Mouse (Mus musculus): ENCODE results near the gene Adora3. TPM values are rescaled to one million over a fixed set of nuclear protein-coding genes. Genes with fewer than 3 reads are reported as not detected.
A peak's percentile ranks its signal among the peaks of the same experiment; 100 is the strongest.
"Not testable (repeated sequence)": the region's sequence is repeated elsewhere in the genome, so short reads cannot be mapped to it uniquely, and the experiment has no call there.

The Adora3 gene
- polyA plus RNA-seq, 1 experiment from 2014 or later = 0.21 TPM

GRCm38 (mm10) chr3:105908976-105909375 lies 38.3 kb downstream of the Adora3 start:
- Histone ChIP-seq H3K4me1 (peaks cover 8% of the 10 kb centered on the region), H3K4me2 (no peak overlapping the region), H3K9ac (no peak overlapping the region), H3K27me3 (no peaks in the 10 kb centered on the region), H3K4me3 (no peak overlapping the region), H3K27ac (no peak overlapping the region), H3K9me3 (no peaks in the 10 kb centered on the region), H3K36me3 (no peaks in the 10 kb centered on the region)
- ATAC-seq (ENCODE audit: borderline replicate concordance, extremely low read depth, low FRiP score, low TSS enrichment) = no peak
- WGBS = 80% methylated on average over 4 of the region's 4 CpGs

- H3K9me3 ChIP-seq = no peaks in the 10 kb centered on the region
- ATAC-seq (ENCODE audit: borderline replicate concordance, extremely low read depth, low FRiP score, low TSS enrichment) = no peak
- no peak overlapping the region for H3K4me2 ChIP-seq
- no peak overlapping the region for H3K4me3 ChIP-seq
- no peaks in the 10 kb centered on the region for H3K27me3 ChIP-seq
- H3K27ac ChIP-seq = no peak overlapping the region
- H3K9ac ChIP-seq = no peak overlapping the region
- peaks cover 21% of the 10 kb centered on the region for H3K4me1 ChIP-seq
- WGBS = 73% methylated on average over 11 of the region's 11 CpGs
- no peaks in the 10 kb centered on the region for H3K36me3 ChIP-seq
Measured at GRCm38 (mm10) chr3:105910519-105911190, 40.0 kb downstream of the Adora3 start.

- H3K4me2 ChIP-seq = no peak overlapping the region
- H3K9ac ChIP-seq = no peak overlapping the region
- no peaks in the 10 kb centered on the region for H3K36me3 ChIP-seq
- no peaks in the 10 kb centered on the region for H3K27me3 ChIP-seq
- H3K4me3 ChIP-seq = no peak overlapping the region
- H3K4me1 ChIP-seq = peaks cover 21% of the 10 kb centered on the region
- 40% methylated on average over 9 of the region's 9 CpGs for WGBS
- no peak for ATAC-seq (ENCODE audit: borderline replicate concordance, extremely low read depth, low FRiP score, low TSS enrichment)
- H3K27ac ChIP-seq = no peak overlapping the region
- no peaks in the 10 kb centered on the region for H3K9me3 ChIP-seq
Measured at GRCm38 (mm10) chr3:105912097-105912880, 41.6 kb downstream of the Adora3 start.

- Histone ChIP-seq H3K4me2 (no peak overlapping the region), H3K36me3 (no peaks in the 10 kb centered on the region), H3K4me3 (no peak overlapping the region), H3K9ac (no peak overlapping the region), H3K4me1 (peaks cover 21% of the 10 kb centered on the region), H3K27me3 (no peaks in the 10 kb centered on the region), H3K9me3 (no peaks in the 10 kb centered on the region), H3K27ac (peak overlapping the region; percentile 48)
- peak; percentile 37; the same call in 1 of the 2 replicates for ATAC-seq (ENCODE audit: borderline replicate concordance, extremely low read depth, low FRiP score, low TSS enrichment)
- WGBS = 24% methylated on average over 10 of the region's 10 CpGs
Measured at GRCm38 (mm10) chr3:105913839-105914681, 43.4 kb downstream of the Adora3 start.

- WGBS = 0% methylated on average over 1 of the region's 1 CpGs
- peaks cover 21% of the 10 kb centered on the region for H3K4me1 ChIP-seq
- H3K9me3 ChIP-seq = no peaks in the 10 kb centered on the region
- H3K27me3 ChIP-seq = no peaks in the 10 kb centered on the region
- H3K9ac ChIP-seq = no peak overlapping the region
- H3K36me3 ChIP-seq = no peaks in the 10 kb centered on the region
- no peak overlapping the region for H3K4me3 ChIP-seq
- no peak overlapping the region for H3K4me2 ChIP-seq
- H3K27ac ChIP-seq = peak overlapping the region; percentile 48
- peak; percentile 61; the same call in 1 of the 2 replicates for ATAC-seq (ENCODE audit: borderline replicate concordance, extremely low read depth, low FRiP score, low TSS enrichment)
Measured at GRCm38 (mm10) chr3:105915281-105915680, 44.6 kb downstream of the Adora3 start.

GRCm38 (mm10) chr3:105916455-105916854 lies 45.8 kb downstream of the Adora3 start:
- not testable (repeated sequence) for ATAC-seq (ENCODE audit: borderline replicate concordance, extremely low read depth, low FRiP score, low TSS enrichment); H3K36me3 ChIP-seq; H3K9ac ChIP-seq; H3K27me3 ChIP-seq; H3K9me3 ChIP-seq; H3K4me3 ChIP-seq; H3K27ac ChIP-seq; H3K4me2 ChIP-seq
- peaks cover 21% of the 10 kb centered on the region for H3K4me1 ChIP-seq

- H3K36me3 ChIP-seq = no peaks in the 10 kb centered on the region
- H3K4me2 ChIP-seq = no peak overlapping the region
- H3K4me3 ChIP-seq = no peak overlapping the region
- no peaks in the 10 kb centered on the region for H3K27me3 ChIP-seq
- H3K9ac ChIP-seq = no peak overlapping the region
- no peaks in the 10 kb centered on the region for H3K9me3 ChIP-seq
- no peak overlapping the region for H3K27ac ChIP-seq
- ATAC-seq (ENCODE audit: borderline replicate concordance, extremely low read depth, low FRiP score, low TSS enrichment) = no peak
- peaks cover 21% of the 10 kb centered on the region for H3K4me1 ChIP-seq
- 61% methylated on average over 10 of the region's 10 CpGs for WGBS
Measured at GRCm38 (mm10) chr3:105917656-105918354, 47.1 kb downstream of the Adora3 start.

GRCm38 (mm10) chr3:105918355-105918745 lies 47.7 kb downstream of the Adora3 start:
- no peak overlapping the region for H3K4me2 ChIP-seq
- H3K9ac ChIP-seq = no peak overlapping the region
- H3K27ac ChIP-seq = no peak overlapping the region
- WGBS = 52% methylated on average over 3 of the region's 3 CpGs
- no peaks in the 10 kb centered on the region for H3K9me3 ChIP-seq
- no peak for ATAC-seq (ENCODE audit: borderline replicate concordance, extremely low read depth, low FRiP score, low TSS enrichment)
- H3K4me1 ChIP-seq = peaks cover 20% of the 10 kb centered on the region
- H3K4me3 ChIP-seq = no peak overlapping the region
- H3K36me3 ChIP-seq = no peaks in the 10 kb centered on the region
- no peaks in the 10 kb centered on the region for H3K27me3 ChIP-seq

- H3K9ac ChIP-seq; H3K4me2 ChIP-seq; H3K27me3 ChIP-seq; H3K27ac ChIP-seq; H3K9me3 ChIP-seq; ATAC-seq (ENCODE audit: borderline replicate concordance, extremely low read depth, low FRiP score, low TSS enrichment); H3K4me1 ChIP-seq; H3K4me3 ChIP-seq; H3K36me3 ChIP-seq: not testable (repeated sequence)
Measured at GRCm38 (mm10) chr3:105920743-105921142, 50.1 kb downstream of the Adora3 start.

- no peaks in the 10 kb centered on the region for H3K9me3 ChIP-seq
- ATAC-seq (ENCODE audit: borderline replicate concordance, extremely low read depth, low FRiP score, low TSS enrichment) = no peak
- H3K4me3 ChIP-seq = no peak overlapping the region
- no peaks in the 10 kb centered on the region for H3K4me1 ChIP-seq
- no peak overlapping the region for H3K4me2 ChIP-seq
- H3K36me3 ChIP-seq = no peaks in the 10 kb centered on the region
- WGBS = 62% methylated on average over 2 of the region's 2 CpGs
- H3K27ac ChIP-seq = no peak overlapping the region
- H3K27me3 ChIP-seq = no peaks in the 10 kb centered on the region
- H3K9ac ChIP-seq = no peak overlapping the region
Measured at GRCm38 (mm10) chr3:105921959-105922358, 51.3 kb downstream of the Adora3 start.

GRCm38 (mm10) chr3:105924616-105925015 lies 54.0 kb downstream of the Adora3 start:
- H3K9me3 ChIP-seq = no peaks in the 10 kb centered on the region
- H3K27ac ChIP-seq = no peak overlapping the region
- no peak for ATAC-seq (ENCODE audit: borderline replicate concordance, extremely low read depth, low FRiP score, low TSS enrichment)
- WGBS = 79% methylated on average over 9 of the region's 9 CpGs
- no peak overlapping the region for H3K4me3 ChIP-seq
- H3K36me3 ChIP-seq = no peaks in the 10 kb centered on the region
- no peak overlapping the region for H3K4me2 ChIP-seq
- no peaks in the 10 kb centered on the region for H3K27me3 ChIP-seq
- no peaks in the 10 kb centered on the region for H3K4me1 ChIP-seq
- no peak overlapping the region for H3K9ac ChIP-seq
